Mouse (Mus musculus) left cerebral cortex, postnatal 36 days (tissue): Measurements from ENCODE around the gene Sec24b. TPM values are rescaled to one million over a fixed set of nuclear protein-coding genes. Genes with fewer than 3 reads are reported as not detected.
A peak's percentile ranks its signal among the peaks of the same experiment; 100 is the strongest.

Source experiments
- DNase-seq, 2 experiments: peaks; one replicate each; pipeline ENCODE4 v3.0.0; 2021 to 2022; ENCODE audit warnings: low spot score in 2 of 2, mixed read lengths in 1 of 2
- intact Hi-C: fragments of 180-260 bp; cut with DNase I; formaldehyde crosslinking; loops from one replicate; pipeline ENCODE4 v1.15.1; 2025
- total RNA-seq, 2 experiments: library from RNA; stranded (reverse); gene quantifications; 2 replicates each; pipeline ENCODE4 v1.2.3; 2021

Sec24b gene
- total RNA-seq, 2 experiments from 2014 or later: 49.2 to 62.3 TPM

DNA sequence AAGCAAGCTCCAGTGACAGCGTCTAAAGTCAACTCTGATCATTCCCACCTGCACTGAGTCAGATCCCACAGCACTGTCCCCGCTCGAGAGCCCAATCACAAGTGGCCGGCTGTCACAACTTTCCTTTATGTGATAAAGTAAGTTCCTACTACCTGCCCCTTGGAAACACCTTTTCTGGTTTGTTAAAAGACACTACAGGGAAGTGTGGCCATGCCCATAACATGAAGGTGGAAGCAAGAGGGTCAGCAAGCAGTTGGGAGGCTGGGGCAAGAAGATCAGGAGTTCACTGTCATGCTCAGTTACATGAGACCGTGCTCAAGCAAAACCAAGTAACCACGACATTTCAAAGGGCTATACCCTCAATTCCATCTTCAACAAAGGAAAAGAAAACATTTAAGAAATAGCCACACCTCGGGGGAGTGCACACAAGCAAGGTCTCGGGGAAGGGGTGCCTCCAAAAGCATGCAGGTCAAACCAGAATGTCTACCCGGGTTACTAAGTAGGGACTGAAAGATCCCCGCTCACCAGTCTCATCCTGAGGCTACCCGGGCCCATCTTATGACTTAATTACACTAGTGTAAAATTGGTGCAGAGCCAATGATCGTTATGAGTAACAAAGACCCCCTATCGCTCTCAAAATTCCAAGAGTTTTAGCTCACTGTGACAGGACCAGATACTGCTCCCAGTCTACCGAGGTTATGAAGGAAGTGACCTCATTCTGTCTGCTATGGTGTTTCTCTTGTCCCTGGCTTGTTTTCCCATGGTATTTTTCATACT is 3.6 kb downstream of the Sec24b start:
- DNase-seq: no peak
- intact Hi-C loops: no loop called here

DNA sequence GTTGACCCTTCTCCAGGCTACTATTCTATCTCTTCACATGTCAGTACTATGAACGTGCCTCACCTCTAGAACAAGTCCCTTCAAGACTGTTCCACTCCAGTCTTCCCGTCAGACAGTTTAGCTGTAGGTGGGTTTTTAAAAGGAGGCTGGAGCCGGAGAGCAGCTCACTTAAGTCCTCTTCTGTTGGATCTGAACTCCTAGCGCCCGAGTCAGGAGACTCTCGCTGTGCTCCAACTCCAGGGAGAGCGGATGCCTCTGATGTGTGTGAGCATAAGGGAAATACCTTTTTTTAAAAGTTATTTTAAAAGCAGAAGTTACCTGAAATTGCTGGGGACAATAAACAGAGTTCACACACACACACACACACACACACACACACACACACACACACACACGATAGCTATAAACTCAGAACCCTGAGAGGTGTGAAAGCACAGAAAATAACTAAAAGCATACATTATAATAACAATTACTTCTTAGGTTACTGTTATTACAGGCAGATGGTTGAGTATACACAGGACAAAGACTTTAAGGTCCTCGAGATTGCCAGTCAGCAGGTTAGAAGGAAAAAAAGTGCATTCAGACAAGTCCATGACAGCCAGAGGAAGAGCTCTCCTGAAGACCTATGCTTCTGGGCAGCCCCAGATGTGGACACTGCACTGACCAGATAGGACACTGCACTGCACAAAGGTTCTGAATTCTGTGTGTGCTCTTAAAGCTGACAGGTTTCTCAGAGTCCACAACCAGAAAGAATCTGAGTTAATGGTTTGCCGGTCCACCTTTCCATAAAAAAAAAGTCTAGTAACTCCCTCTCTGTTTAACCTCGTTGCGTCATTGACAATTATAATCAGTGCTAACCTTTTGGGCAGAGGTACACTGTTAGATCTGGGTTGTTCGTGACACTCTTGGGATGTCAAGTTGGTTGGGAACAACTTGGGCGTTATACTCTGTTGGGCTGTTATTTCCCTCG is 5.7 kb downstream of the Sec24b start:
- intact Hi-C loops: no loop called here
- no peak for DNase-seq

DNA sequence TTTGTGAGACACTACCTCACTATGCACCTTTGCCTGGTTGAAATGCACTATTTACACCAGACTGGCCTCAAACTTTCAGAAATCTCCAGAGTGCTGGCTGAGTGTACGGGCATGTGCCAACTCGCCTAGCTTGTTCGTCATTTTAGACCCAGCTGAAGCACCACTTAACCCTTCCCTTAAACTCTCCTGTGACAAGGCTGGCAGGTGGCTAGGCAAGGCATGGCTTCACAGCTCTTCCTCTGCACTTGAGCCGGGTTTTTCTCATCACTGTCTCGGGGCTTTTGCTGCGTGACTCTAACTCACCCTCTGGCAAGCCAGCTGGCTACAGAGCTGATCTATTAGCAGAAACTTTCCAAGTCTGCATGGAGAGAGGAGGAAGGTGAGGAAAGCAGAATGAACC is 6.8 kb downstream of the Sec24b start:
- DNase-seq: no peak
- intact Hi-C loops: no loop called here

DNA sequence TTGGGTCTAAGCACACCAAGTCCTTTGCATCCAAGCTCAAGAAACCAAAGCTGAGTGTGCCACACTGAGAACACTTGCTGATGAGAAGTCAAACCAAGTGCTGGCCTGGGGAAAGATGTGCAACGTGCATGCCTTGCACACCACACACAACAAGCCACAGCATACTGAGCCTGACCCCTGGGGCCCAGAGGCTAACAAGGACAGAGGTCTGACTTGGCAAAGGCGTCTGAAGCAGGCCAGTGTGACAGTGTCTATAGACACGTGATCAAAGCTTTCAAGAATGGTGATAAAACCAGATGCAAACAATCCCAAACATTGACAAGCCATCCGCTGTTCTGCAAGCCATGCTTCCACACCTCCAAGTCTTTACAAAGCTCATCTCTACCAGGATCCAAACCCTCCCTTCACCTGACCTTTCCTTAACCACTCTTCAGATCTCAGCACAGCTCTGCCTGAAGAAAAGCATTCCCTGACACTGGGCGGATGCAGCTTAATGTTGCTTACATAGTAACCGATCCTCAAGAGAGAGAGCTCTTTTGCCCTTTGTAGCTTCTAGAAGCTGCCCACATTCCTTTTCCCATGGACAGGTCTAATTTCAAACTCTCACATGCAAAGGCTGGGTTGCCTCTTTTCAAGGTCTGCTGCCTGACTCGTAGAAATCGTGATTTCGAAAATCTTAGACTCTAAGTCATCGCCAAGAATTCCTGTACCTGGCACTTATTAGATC is 7.8 kb downstream of the Sec24b start:
- DNase-seq: no peak
- intact Hi-C loops: no loop called here

DNA sequence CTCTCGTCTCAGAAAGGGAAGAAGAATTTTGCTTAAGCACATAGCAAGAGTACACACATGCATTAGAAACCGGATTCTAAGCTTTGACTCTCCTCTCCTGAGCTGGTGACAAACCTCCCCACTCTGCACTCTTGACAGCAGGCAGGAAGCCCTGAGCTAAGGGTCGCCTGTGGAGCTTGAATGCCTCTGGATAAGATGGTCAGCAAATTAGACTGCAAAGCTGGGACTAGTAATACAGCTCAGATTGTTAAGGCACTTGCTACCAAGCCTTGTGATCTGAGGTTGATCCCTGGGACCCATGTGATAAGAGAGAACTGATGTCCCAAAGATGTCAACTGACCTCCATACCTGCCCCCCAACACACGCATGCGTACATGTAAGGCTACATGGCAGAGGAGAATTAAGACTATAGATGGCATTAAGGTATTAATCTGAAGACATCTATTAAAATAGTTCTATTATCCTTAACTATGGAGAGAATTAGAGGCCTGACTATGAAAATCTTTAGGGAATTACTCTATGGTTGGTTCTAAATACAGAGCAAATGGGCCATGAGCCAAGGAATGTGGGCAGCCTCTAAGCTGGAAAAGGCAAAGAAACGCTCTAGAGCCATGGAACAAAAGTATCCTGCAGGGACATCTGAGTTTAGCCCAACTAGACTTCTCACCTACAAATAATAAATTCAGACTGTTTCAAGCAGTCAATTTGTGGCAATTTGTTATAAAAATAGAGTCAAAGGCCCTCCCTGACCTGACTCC is 8.6 kb downstream of the Sec24b start:
- DNase-seq: peak; percentile 37 to 45
- intact Hi-C loops: no loop called here

DNA sequence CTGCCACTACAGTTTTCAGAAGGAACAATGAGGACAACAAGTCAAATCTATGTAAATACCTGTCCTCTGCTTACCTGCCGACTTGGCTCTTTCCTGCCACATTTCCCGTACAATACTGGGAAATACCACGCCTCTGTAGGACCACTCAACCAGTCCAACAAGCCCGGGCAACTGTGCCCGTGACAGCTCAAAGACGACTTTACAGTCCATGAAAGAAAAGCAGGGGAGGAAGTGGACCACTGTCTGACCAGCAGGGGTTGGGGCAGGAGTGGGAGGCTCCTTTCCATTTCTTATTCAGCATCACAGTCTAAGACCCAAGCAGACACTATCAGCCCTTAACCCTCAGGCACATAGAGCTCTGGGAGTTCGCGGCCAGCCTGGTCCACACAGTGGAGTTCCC is 9.2 kb downstream of the Sec24b start:
- intact Hi-C loops: no loop called here
- DNase-seq: no peak

DNA sequence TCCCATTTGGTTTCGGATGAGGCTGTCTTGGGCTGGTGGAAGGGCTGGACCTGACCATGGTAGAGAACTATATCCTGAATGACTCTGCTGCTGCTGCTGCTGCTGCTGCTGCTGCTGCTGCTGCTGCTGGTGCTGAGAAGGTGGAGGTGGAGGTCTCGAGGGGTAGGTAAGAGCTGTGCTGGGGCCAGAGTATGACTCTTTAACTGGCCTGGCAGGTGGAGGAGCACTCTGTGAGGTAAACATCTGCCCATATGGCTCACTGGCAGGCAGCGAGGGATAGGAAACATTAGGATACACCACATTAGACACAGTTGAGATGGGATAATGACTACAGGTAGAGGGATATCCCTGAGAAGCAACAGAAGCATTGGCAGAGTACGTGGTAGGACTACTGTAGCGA is 20.6 kb downstream of the Sec24b start:
- no peak for DNase-seq
- intact Hi-C loops: no loop called here

DNA sequence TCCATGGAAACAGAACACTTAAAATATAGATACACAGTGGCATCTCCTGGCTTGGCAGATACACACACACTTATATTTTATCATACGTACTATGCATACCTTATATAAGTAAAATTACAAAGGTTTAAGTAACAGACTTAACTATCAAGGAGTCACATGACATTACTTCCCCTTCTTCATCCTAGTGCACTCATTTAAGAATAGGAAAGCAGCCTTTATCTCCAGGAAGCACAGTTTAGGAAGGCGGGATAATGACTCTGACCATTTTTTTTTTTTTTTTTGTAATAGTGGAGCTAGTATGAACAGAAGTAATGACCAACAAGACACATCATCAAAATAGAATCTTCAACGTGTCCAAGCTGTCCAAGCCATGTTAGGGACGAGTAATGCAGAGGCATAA is 21.3 kb downstream of the Sec24b start:
- intact Hi-C loops: no loop called here
- DNase-seq: no peak

DNA sequence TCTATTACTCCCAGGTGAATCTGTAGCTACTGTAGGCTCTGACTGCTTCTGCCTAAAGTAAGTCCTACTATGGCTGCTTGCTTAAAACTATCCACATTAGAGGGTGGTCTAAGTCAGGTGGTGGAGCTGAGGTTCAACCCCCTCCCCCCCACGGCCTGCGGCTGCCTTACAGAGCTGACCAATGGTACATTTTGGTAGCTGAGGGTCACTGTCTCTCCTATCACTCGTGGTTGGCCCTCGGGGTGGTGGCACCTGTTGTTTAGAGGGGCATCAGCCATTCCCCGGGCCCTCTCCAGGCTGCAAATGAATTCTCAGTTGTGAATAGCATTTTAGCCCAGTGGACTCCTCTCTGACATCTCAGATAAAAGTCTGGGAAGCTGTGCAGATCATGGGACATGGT is 32.6 kb downstream of the Sec24b start:
- DNase-seq: no peak
- intact Hi-C loops: no loop called here

DNA sequence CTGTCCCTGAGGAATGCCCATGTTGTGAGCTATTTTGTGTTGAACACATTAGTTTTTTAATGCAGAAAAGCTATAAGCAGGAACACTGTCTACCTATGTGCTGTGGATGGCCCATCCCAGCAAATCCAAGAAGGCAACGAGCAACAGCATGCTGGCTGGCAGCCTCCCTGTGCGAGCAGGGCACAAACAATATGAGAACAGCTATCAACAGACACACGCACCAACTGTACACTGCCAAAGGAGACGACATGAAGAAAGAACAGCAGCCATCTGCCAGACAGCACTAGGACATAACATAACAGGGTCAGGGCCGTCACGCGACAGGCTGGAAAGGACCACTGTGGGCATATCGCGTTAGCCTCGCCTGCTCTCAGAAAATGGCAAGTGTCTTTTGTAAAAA is 35.2 kb downstream of the Sec24b start:
- intact Hi-C loops: no loop called here
- DNase-seq: no peak

DNA sequence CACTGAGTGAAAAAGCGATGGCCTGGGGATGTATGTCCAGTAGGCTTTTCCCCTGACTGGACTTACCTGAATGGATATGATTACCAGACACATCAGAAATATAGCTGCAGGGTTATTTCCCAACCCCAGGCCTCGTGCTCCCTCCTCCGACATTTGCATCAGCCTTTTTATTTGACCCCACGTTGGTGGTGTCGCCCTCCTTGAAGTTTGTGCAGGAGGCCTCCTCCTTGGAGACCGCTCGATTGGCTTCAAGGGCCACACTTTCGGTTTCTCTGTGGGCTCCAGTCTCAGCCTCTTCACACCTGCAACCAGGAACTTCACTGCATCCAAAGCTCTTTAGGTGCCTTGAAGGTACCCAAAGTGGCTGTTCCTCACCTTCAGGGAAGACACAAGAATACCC is 35.8 kb downstream of the Sec24b start:
- intact Hi-C loops: no loop called here
- no peak for DNase-seq

DNA sequence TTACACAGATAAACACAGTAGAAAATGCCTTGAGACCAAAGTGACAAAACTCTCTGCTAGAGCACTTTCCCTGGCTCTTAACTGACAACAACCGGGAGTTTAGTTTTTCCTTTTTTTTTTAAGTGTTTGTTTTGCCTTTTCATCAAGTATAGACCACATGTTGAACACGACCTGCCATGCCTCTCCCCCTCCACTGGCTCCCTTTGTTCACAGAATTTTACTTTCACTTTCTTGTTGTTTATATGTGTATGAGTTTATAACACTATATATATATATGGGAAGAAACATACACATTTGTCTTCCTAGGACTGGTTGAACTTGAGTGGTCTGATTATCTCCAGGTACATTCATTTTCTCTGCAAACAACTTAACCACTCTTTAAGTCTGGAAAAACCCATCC is 48.4 kb downstream of the Sec24b start:
- intact Hi-C loops: no loop called here
- DNase-seq: no peak

DNA sequence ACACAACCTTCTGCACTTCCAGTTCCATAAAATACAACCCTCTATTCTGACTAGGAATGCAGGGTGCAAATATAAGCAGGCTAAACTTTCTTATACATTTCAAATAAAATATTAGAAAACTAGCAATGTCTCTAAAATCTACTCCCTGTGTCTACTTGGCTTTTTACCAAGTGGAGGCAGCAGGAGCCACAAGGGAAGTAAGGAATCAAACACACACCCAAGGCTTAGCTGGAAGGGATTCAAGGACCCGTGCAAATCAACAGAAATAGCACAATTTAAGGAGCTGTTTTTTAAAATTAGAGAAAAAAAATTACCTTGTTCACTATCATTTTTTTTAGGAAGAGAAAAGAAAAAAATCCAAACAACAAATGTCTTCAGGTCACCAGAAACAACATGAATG is 50.1 kb downstream of the Sec24b start:
- DNase-seq: no peak

DNA sequence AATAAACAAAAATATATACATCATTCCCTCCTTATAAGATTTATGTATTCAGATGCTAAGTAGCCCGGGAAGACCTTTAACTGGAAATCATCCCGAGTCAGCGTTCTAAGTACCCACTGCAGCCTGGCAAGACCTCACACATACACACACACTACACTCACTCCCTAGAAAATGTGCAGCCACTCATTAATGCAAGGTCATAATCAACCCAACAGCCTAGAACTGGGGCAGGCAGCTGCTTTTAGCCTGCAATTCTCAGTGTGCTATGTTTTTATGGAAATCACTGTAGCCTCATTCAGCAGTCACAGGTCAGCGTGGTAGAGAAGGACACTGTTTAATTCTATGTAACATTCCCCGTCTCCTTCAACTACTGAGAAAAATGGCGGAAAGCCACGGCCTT is 55.2 kb downstream of the Sec24b start:
- no peak for DNase-seq
- intact Hi-C loops: no loop called here

More for the DNA sequence above, 50.1 kb downstream of the Sec24b start:
- intact Hi-C loops: no loop called here

DNA sequence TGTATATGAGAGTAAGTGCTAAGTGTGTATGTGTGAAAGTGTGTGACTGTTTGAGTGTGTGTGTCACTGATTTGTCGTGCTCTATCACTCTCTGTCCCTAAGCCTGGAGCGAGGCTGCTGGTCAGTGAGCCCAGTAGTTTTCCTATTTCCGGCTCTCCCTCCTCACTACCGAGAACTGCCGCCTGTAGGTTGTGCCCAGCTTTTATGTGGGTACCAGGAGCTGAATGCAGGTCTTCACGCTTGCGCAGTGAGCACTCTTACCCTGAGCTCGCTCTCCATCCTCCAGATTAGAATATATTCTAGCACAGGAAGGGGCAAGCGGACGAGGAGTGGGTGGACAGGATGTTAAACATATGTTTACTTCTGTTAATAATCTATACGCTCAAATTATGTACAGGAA is 60.4 kb downstream of the Sec24b start:
- DNase-seq: no peak
- intact Hi-C loops: no loop called here

DNA sequence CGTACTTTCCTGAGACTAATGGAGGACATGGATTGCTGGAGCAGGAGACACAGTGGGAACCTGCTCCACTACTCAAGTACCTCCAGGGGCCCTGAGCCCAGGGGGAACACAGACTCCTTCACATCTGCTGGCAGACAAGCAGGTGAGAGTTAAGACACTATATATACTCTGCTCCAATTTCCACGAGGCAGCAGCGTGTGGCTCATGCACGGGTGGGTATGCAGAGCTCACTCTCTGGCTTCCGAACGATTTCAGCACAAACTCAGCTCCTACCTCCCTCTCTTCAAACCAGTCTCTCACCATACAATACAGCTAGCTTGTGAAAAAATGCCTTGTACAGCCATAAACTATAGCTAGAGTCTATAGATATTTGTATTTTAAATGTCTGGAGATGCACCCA is 62.8 kb downstream of the Sec24b start:
- DNase-seq: peak in 1 of 2 experiments; percentile 37
- intact Hi-C loops: loop anchor here (5.0 kb wide), 2 partner anchors 64 to 81 kb away; partner anchors contain the start of gene Sec24b

DNA sequence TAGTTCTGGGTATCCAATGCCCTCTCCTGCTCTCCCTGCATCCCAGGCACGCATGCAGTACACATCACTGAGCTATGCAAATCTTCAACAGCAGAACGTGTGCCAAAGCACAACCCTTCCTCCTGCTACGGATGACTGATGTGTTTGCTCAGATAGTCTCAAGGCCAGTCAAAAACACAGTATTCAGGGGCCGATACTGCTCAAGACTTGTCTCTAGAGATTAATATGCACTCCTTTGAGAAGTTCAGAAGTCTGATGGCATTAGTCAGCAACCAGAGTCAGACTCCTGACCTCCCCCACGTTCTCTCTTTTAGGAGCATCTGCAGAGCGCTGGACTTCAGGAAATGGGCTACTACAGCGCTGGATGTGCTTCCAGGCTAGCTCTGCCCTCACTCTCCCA is 63.4 kb downstream of the Sec24b start:
- intact Hi-C loops: loop anchor here (5.0 kb wide), 2 partner anchors 64 to 81 kb away; partner anchors contain the start of gene Sec24b
- no peak for DNase-seq

DNA sequence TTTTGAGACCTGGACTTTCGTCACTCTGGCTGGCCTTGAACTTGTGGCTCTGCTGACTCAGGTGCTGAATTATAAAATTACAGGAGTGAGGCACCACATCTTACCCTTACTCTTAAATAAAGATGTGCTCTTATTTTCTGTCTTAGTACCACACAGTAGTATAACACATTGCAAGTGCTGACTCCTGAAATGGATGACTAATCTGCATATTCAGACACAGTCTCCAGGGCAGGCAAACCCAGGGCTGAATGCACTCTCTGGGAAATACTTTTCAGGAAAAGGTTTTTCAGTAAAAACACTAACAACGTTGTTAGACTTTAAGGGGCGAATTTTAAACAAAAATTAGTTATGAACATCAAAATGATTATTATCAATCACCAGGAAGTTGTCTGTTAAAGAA is 64.0 kb downstream of the Sec24b start:
- no peak for DNase-seq
- intact Hi-C loops: loop anchor here (5.0 kb wide), 2 partner anchors 65 to 80 kb away; partner anchors contain the start of gene Sec24b

DNA sequence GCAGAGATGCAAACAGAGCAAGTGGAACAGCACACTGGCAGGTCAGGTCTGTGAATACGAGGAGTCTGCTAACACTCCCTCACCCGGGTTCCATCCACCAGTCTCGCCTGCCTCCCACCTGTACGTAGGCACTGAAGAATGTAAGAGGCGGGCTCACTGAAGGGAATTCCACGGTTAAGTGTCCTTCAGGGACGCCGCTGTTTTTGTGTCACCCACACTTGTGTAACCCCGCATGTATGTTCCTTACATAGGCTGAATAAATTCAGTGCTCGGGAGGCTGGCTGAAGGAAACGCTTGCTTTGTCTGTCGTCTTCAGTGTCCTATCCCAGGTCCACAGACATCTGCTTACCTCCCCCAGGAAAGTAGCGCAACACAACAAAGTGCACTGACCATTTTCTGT is 74.1 kb downstream of the Sec24b start:
- DNase-seq: no peak
- intact Hi-C loops: no loop called here
